Mouse (Mus musculus) spleen, adult 2 months (tissue): Measurements from ENCODE around the gene Vat1l.

ENCODE experiments used
- CTCF ChIP-seq: fragments of 200-500 bp; IDR thresholded peaks from 2 replicates; pipeline ENCODE4 v1.5.1; 2011; ENCODE audit warnings: mild to moderate bottlenecking, inconsistent platforms; ENCODE audit not compliant: insufficient read depth, insufficient read length, insufficient replicate concordance; ENCODE audit errors: extremely low read depth
- POLR2A ChIP-seq: fragments of 200-500 bp; IDR thresholded peaks from 2 replicates; pipeline ENCODE4 v1.6.1; 2011; ENCODE audit warnings: low read depth, low read length, inconsistent platforms

- no peak for TF ChIP-seq CTCF
- TF ChIP-seq POLR2A, result no peak
Measured at GRCm38 (mm10) chr8:114281101-114281500, 75.7 kb downstream of the Vat1l start.
